In genomic region chr2:157540073-157540952, GRCm38 (mm10) we compare ENCODE assay signal across 9 mouse cellular contexts. TPM values are rescaled to one million over a fixed set of nuclear protein-coding genes. Genes with fewer than 3 reads are reported as not detected.
DNase-seq lines count a peak whose midpoint lies in the region; ATAC-seq and TF ChIP-seq lines count a peak whose summit lies in the region.
"Had no signal": no experiment of that assay in that cellular context is flagged by ENCODE, and none has a peak within 500 bp of the region (broad histone marks: within the 10 kb centered on the region; RNA-seq: fewer than 3 reads in every experiment).

No protein-coding gene starts in this region.

- H3K27ac ChIP-seq in heart, embryonic 11.5 days (ENCODE audit: low read depth, low read length): no peak overlapping the region
- peak overlapping the region; percentile 68 for H3K27ac ChIP-seq in embryonic facial prominence, embryonic 12.5 days
- H3K27ac ChIP-seq in lung, postnatal 0 days (ENCODE audit: low read length): no peak overlapping the region
- H3K27ac ChIP-seq: embryonic facial prominence, embryonic 15.5 days had no signal

- no peak for TF ChIP-seq CTCF in lung, postnatal 0 days (IDR thresholded peaks at IDR 0.05)

- intact Hi-C loops in heart, postnatal 36 days (cut with DNase I): no loop called here

- no peak overlapping the region for H3K4me2 ChIP-seq in heart, embryonic 11.5 days
- H3K4me2 ChIP-seq in embryonic facial prominence, embryonic 12.5 days (replicated peaks): no peak overlapping the region
- no peak overlapping the region for H3K4me2 ChIP-seq in lung, postnatal 0 days (replicated peaks; ENCODE audit: low read depth, low read length)
- H3K4me2 ChIP-seq: embryonic facial prominence, embryonic 15.5 days had no signal

- ATAC-seq in heart, embryonic 11.5 days (replicated peaks; ENCODE audit: insufficient number of reproducible peaks, low FRiP score, low TSS enrichment): no peak
- ATAC-seq in embryonic facial prominence, embryonic 12.5 days (ENCODE audit: insufficient number of reproducible peaks, insufficient read depth, low FRiP score, low TSS enrichment): no peak
- peak; percentile 52 for ATAC-seq in lung, postnatal 0 days
- no peak for ATAC-seq in erythroblast, adult 5-6 weeks (replicated peaks; ENCODE audit: low FRiP score, poor library complexity, severe bottlenecking)
- ATAC-seq in erythroid progenitor cell, adult 5-6 weeks (replicated peaks; ENCODE audit: low FRiP score, poor library complexity, severe bottlenecking): no peak

- no peaks in the 10 kb centered on the region for H3K27me3 ChIP-seq in heart, embryonic 11.5 days (ENCODE audit: control insufficient read depth, insufficient read depth, low read length)
- H3K27me3 ChIP-seq in embryonic facial prominence, embryonic 12.5 days: no peaks in the 10 kb centered on the region
- no peaks in the 10 kb centered on the region for H3K27me3 ChIP-seq in lung, postnatal 0 days (replicated peaks; ENCODE audit: insufficient read depth, low read length)

- H3K4me1 ChIP-seq in heart, embryonic 11.5 days (ENCODE audit: control insufficient read depth, insufficient read depth, low read length): peaks cover 8% of the 10 kb centered on the region; the same call in 1 of the 2 replicates
- peaks cover 54% of the 10 kb centered on the region for H3K4me1 ChIP-seq in embryonic facial prominence, embryonic 12.5 days
- no peaks in the 10 kb centered on the region for H3K4me1 ChIP-seq in lung, postnatal 0 days (ENCODE audit: insufficient read depth, low read depth, low read length)

- peak; percentile 97 for DNase-seq in heart, adult 11 months
- peak; percentile 59 to 66 for DNase-seq in heart, postnatal 36 days
- DNase-seq in lung, postnatal 0 days (ENCODE audit: low spot score): peak; percentile 71
- DNase-seq in right cerebral cortex, postnatal 36 days (ENCODE audit: low spot score in 2 of 2): peak; percentile 51 to 56

- no peak for TF ChIP-seq EP300 in lung, postnatal 0 days (IDR thresholded peaks at IDR 0.05)

- H3K36me3 ChIP-seq in heart, embryonic 11.5 days (ENCODE audit: control insufficient read depth, insufficient read depth, low read length): no peaks in the 10 kb centered on the region
- no peaks in the 10 kb centered on the region for H3K36me3 ChIP-seq in embryonic facial prominence, embryonic 12.5 days
- H3K36me3 ChIP-seq in lung, postnatal 0 days (ENCODE audit: insufficient read depth, low read length): no peaks in the 10 kb centered on the region

- 75% methylated on average over 24 of the region's 24 CpGs for WGBS in heart, embryonic 11.5 days (ENCODE audit: insufficient replicate concordance)
- WGBS in embryonic facial prominence, embryonic 12.5 days: 66% methylated on average over 24 of the region's 24 CpGs
- WGBS in lung, postnatal 0 days: 44% methylated on average over 24 of the region's 24 CpGs

- H3K4me3 ChIP-seq in heart, embryonic 11.5 days (ENCODE audit: low read depth, low read length): no peak overlapping the region
- no peak overlapping the region for H3K4me3 ChIP-seq in embryonic facial prominence, embryonic 12.5 days
- H3K4me3 ChIP-seq in lung, postnatal 0 days (ENCODE audit: low read depth, low read length): no peak overlapping the region
- H3K4me3 ChIP-seq: embryonic facial prominence, embryonic 15.5 days had no signal

- H3K9me3 ChIP-seq in heart, embryonic 11.5 days (replicated peaks; ENCODE audit: control insufficient read depth, low read length): no peaks in the 10 kb centered on the region
- no peaks in the 10 kb centered on the region for H3K9me3 ChIP-seq in embryonic facial prominence, embryonic 12.5 days
- H3K9me3 ChIP-seq in lung, postnatal 0 days (ENCODE audit: low read length): no peaks in the 10 kb centered on the region
- H3K9me3 ChIP-seq: embryonic facial prominence, embryonic 15.5 days had no signal

- H3K9ac ChIP-seq in heart, embryonic 11.5 days (ENCODE audit: low read depth, low read length): no peak overlapping the region
- H3K9ac ChIP-seq in embryonic facial prominence, embryonic 12.5 days: no peak overlapping the region
- no peak overlapping the region for H3K9ac ChIP-seq in lung, postnatal 0 days (replicated peaks; ENCODE audit: low read depth)
- H3K9ac ChIP-seq: embryonic facial prominence, embryonic 15.5 days had no signal

RNA-seq across cellular contexts. Expression of gene Nnat, which starts 19.6 kb away (rescaled TPM):
- polyA plus RNA-seq in heart, embryonic 11.5 days (2014; fragmentation: Nextera tagmentation; extraction: Ambion mirVana): 145 and 201 TPM in 2 replicates
- polyA plus RNA-seq in embryonic facial prominence, embryonic 12.5 days (2016; fragmentation: Nextera tagmentation; extraction: Ambion mirVana): 1,910 and 2,445 TPM in 2 replicates
- under 1 TPM; 0.51 to 0.89 TPM for total RNA-seq in heart, postnatal 36 days (2021)
- 101 and 151 TPM in 2 replicates for polyA plus RNA-seq in lung, postnatal 0 days (2015; fragmentation: Nextera tagmentation; extraction: Ambion mirVana)
- not detected in 2 replicates for total RNA-seq in erythroblast, adult 5-6 weeks (2015; ENCODE audit: low replicate concordance)
- total RNA-seq in erythroblast, adult 5-6 weeks (2017; ENCODE audit: low replicate concordance): not detected in 2 replicates
- total RNA-seq in erythroid progenitor cell, adult 5-6 weeks (2015; ENCODE audit: low replicate concordance): not detected in 2 replicates
- not detected in 2 replicates for total RNA-seq in erythroid progenitor cell, adult 5-6 weeks (2017; ENCODE audit: low replicate concordance)

RNA-seq across cellular contexts. Expression of gene Blcap, which starts 30.8 kb away (rescaled TPM):
- 36.5 and 42.1 TPM in 2 replicates for polyA plus RNA-seq in heart, embryonic 11.5 days (2014; fragmentation: Nextera tagmentation; extraction: Ambion mirVana)
- 77.9 and 84.8 TPM in 2 replicates for polyA plus RNA-seq in embryonic facial prominence, embryonic 12.5 days (2016; fragmentation: Nextera tagmentation; extraction: Ambion mirVana)
- total RNA-seq in heart, postnatal 36 days (2021): 10 to 100 TPM; 46.0 to 53.7 TPM
- 59.0 and 68.8 TPM in 2 replicates for polyA plus RNA-seq in lung, postnatal 0 days (2015; fragmentation: Nextera tagmentation; extraction: Ambion mirVana)
- total RNA-seq in erythroblast, adult 5-6 weeks (2015; ENCODE audit: low replicate concordance): 6.9 and 11.5 TPM in 2 replicates
- 3.0 and 3.5 TPM in 2 replicates for total RNA-seq in erythroblast, adult 5-6 weeks (2017; ENCODE audit: low replicate concordance)
- total RNA-seq in erythroid progenitor cell, adult 5-6 weeks (2015; ENCODE audit: low replicate concordance): 1.7 and 4.0 TPM in 2 replicates
- 1.8 and 3.2 TPM in 2 replicates for total RNA-seq in erythroid progenitor cell, adult 5-6 weeks (2017; ENCODE audit: low replicate concordance)
